Mouse (Mus musculus): Measurements from ENCODE around the gene Lrrc1. TPM values are rescaled to one million over a fixed set of nuclear protein-coding genes. Genes with fewer than 3 reads are reported as not detected.

The Lrrc1 gene
- polyA plus RNA-seq, 1 experiment = 12.8 TPM

- H3K27ac ChIP-seq (ENCODE audit: insufficient read depth, low read length) = no peak overlapping the region
- H3K4me1 ChIP-seq (ENCODE audit: control insufficient read depth, insufficient read depth, low read length) = peaks cover 12% of the 10 kb centered on the region
- no peak overlapping the region for H3K4me3 ChIP-seq (ENCODE audit: insufficient read depth, low read length)
- TF ChIP-seq POLR2A (IDR thresholded peaks at IDR 0.05; ENCODE audit: extremely low read depth, insufficient read depth, low read length) = no peak
- no peak for TF ChIP-seq CTCF (IDR thresholded peaks at IDR 0.05; ENCODE audit: extremely low read depth, insufficient read depth, low read length)
Measured at GRCm38 (mm10) chr9:77480001-77480400, 64.7 kb downstream of the Lrrc1 start.

- Histone ChIP-seq H3K27ac (ENCODE audit: insufficient read depth, low read length) (no peak overlapping the region), H3K4me3 (ENCODE audit: insufficient read depth, low read length) (no peak overlapping the region), H3K4me1 (ENCODE audit: control insufficient read depth, insufficient read depth, low read length) (peaks cover 12% of the 10 kb centered on the region)
- no peak for TF ChIP-seq CTCF (IDR thresholded peaks at IDR 0.05; ENCODE audit: extremely low read depth, insufficient read depth, low read length)
- no peak for TF ChIP-seq POLR2A (IDR thresholded peaks at IDR 0.05; ENCODE audit: extremely low read depth, insufficient read depth, low read length)
Measured at GRCm38 (mm10) chr9:77478166-77478920, 66.3 kb downstream of the Lrrc1 start.

DNA sequence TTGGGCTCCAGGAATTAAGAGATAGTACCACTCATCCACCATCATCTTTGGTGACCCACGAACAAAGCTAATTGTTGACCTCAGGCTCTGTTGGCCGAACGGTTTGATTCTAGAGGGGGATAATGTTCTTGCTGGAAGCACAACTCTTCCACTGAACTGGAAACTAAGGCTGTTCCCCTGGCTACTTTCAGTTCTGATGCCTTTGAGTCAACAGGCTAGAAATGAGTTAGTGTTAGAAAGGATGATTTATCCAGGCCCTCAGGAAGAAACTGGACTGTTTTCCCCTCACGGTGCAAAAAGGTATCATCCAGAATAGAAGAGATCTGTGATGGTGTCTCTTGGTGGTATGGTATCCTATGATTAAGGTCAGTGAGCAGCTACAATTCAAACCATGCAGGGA lies 70.1 kb downstream of the Lrrc1 start:
- H3K27ac ChIP-seq (ENCODE audit: insufficient read depth, low read length) = no peak overlapping the region
- no peak overlapping the region for H3K4me3 ChIP-seq (ENCODE audit: insufficient read depth, low read length)
- H3K4me1 ChIP-seq (ENCODE audit: control insufficient read depth, insufficient read depth, low read length) = no peaks in the 10 kb centered on the region; the same call in 1 of the 2 replicates
- TF ChIP-seq CTCF (IDR thresholded peaks at IDR 0.05; ENCODE audit: extremely low read depth, insufficient read depth, low read length) = no peak
- TF ChIP-seq POLR2A (IDR thresholded peaks at IDR 0.05; ENCODE audit: extremely low read depth, insufficient read depth, low read length) = no peak

GRCm38 (mm10) chr9:77472557-77472956 lies 72.1 kb downstream of the Lrrc1 start:
- Histone ChIP-seq H3K4me1 (ENCODE audit: control insufficient read depth, insufficient read depth, low read length) (no peaks in the 10 kb centered on the region), H3K27ac (ENCODE audit: insufficient read depth, low read length) (no peak overlapping the region), H3K4me3 (ENCODE audit: insufficient read depth, low read length) (no peak overlapping the region)
- TF ChIP-seq POLR2A (IDR thresholded peaks at IDR 0.05; ENCODE audit: extremely low read depth, insufficient read depth, low read length) (no peak), CTCF (IDR thresholded peaks at IDR 0.05; ENCODE audit: extremely low read depth, insufficient read depth, low read length) (no peak)

DNA sequence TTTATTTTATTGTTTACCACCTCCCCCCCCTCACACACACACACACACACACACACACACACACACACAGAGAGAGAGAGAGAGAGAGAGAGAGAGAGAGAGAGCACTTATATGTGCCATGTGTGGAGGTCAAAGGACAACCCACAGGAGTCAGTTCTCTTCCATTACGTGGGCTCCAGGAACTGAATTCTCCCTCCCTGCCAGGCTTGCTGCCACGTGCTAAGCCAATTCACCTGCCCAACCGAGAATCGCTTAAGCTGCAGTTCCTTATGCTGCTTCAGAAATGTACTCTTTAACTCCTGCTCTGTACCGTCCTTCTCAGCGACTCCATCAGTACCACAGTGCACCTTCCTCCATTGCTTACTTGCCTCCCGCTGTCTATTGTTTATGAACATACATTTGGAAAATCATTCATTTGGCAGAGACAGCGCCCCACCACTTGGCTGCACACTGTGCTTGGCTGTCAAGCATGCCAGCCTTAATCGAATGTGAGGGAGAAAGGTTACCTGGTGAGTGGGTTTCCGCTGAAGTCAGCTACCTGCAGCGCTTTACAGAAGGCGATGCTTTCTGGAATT lies 72.9 kb downstream of the Lrrc1 start:
- TF ChIP-seq POLR2A (IDR thresholded peaks at IDR 0.05; ENCODE audit: extremely low read depth, insufficient read depth, low read length) (no peak), CTCF (IDR thresholded peaks at IDR 0.05; ENCODE audit: extremely low read depth, insufficient read depth, low read length) (no peak)
- H3K4me3 ChIP-seq (ENCODE audit: insufficient read depth, low read length) = no peak overlapping the region
- no peaks in the 10 kb centered on the region for H3K4me1 ChIP-seq (ENCODE audit: control insufficient read depth, insufficient read depth, low read length)
- no peak overlapping the region for H3K27ac ChIP-seq (ENCODE audit: insufficient read depth, low read length)

- TF ChIP-seq CTCF (IDR thresholded peaks at IDR 0.05; ENCODE audit: extremely low read depth, insufficient read depth, low read length) = no peak
- TF ChIP-seq POLR2A (IDR thresholded peaks at IDR 0.05; ENCODE audit: extremely low read depth, insufficient read depth, low read length) = no peak
- Histone ChIP-seq H3K27ac (ENCODE audit: insufficient read depth, low read length) (no peak overlapping the region), H3K4me3 (ENCODE audit: insufficient read depth, low read length) (no peak overlapping the region), H3K4me1 (ENCODE audit: control insufficient read depth, insufficient read depth, low read length) (no peaks in the 10 kb centered on the region)
Measured at GRCm38 (mm10) chr9:77469791-77470607, 74.7 kb downstream of the Lrrc1 start.

DNA sequence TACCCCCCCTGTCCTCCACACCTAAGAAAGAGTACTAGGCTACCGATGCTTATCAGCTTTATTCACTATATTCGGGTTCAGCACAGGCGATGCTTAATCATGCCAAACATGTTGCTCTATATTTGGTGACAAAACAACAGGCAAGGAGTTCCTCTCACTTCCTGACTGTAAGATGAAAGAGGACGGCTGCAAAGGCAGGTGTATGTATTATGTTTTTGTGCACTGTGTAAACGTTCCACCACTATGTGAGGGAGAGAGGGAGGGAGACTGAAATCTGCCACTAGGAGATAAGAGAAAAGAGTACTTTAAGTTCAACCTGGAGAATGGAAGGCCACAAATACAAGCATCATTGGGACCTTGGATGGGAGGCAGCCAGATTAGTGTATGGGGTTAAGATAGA lies 77.7 kb downstream of the Lrrc1 start:
- H3K4me3 ChIP-seq (ENCODE audit: insufficient read depth, low read length) = no peak overlapping the region
- no peak for TF ChIP-seq POLR2A (IDR thresholded peaks at IDR 0.05; ENCODE audit: extremely low read depth, insufficient read depth, low read length)
- TF ChIP-seq CTCF (IDR thresholded peaks at IDR 0.05; ENCODE audit: extremely low read depth, insufficient read depth, low read length) = no peak
- no peaks in the 10 kb centered on the region for H3K4me1 ChIP-seq (ENCODE audit: control insufficient read depth, insufficient read depth, low read length)
- H3K27ac ChIP-seq (ENCODE audit: insufficient read depth, low read length) = no peak overlapping the region

GRCm38 (mm10) chr9:77465401-77465800 lies 79.3 kb downstream of the Lrrc1 start:
- H3K4me3 ChIP-seq (ENCODE audit: insufficient read depth, low read length) = no peak overlapping the region
- TF ChIP-seq CTCF (IDR thresholded peaks at IDR 0.05; ENCODE audit: extremely low read depth, insufficient read depth, low read length) = no peak
- no peak for TF ChIP-seq POLR2A (IDR thresholded peaks at IDR 0.05; ENCODE audit: extremely low read depth, insufficient read depth, low read length)

DNA sequence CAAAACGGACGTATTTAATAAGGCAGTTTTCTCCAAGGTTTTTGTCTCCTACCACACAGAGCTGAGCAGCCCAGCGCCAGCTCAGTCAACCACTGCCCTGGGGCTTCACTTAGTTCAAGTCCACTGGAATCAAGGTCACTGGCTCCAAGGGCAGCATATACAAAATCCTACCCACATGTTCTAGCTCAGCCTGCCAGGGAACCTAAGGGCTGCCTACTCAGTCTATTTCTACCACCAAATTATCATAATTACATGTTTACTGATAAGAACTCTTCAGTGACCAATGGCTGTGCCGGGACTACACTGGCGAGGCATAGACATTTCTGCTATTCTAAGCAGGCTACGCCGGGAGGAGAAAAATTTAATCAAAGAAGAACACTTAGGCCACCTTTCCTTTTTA lies 80.8 kb downstream of the Lrrc1 start:
- H3K4me1 ChIP-seq (ENCODE audit: control insufficient read depth, insufficient read depth, low read length) = no peaks in the 10 kb centered on the region
- TF ChIP-seq POLR2A (IDR thresholded peaks at IDR 0.05; ENCODE audit: extremely low read depth, insufficient read depth, low read length) = no peak
- no peak for TF ChIP-seq CTCF (IDR thresholded peaks at IDR 0.05; ENCODE audit: extremely low read depth, insufficient read depth, low read length)
- H3K4me3 ChIP-seq (ENCODE audit: insufficient read depth, low read length) = no peak overlapping the region
- no peak overlapping the region for H3K27ac ChIP-seq (ENCODE audit: insufficient read depth, low read length)

More at GRCm38 (mm10) chr9:77465401-77465800, 79.3 kb downstream of the Lrrc1 start:
- Histone ChIP-seq H3K4me1 (ENCODE audit: control insufficient read depth, insufficient read depth, low read length) (no peaks in the 10 kb centered on the region), H3K27ac (ENCODE audit: insufficient read depth, low read length) (no peak overlapping the region)
